Mouse (Mus musculus) bone marrow, adult 2 months (tissue): Measurements from ENCODE around the gene Lama2.

Experiments
- CTCF ChIP-seq: fragments of 200-500 bp; IDR thresholded peaks from 2 replicates; pipeline ENCODE4 v1.5.1; 2011; ENCODE audit warnings: low read length, control low read depth; ENCODE audit not compliant: control insufficient read depth, insufficient read depth
- POLR2A ChIP-seq: fragments of 200-500 bp; IDR thresholded peaks from 2 replicates; pipeline ENCODE4 v1.6.1; 2011; ENCODE audit warnings: low read depth, mild to moderate bottlenecking, control low read depth, low read length, borderline replicate concordance; ENCODE audit not compliant: control insufficient read depth

GRCm38 (mm10) chr10:27652694-27653335, 33.3 kb upstream of the Lama2 start:
- TF ChIP-seq CTCF (no peak), POLR2A (no peak)
